Mouse (Mus musculus) cerebellum, adult 11 months (tissue): ENCODE results near the gene Ndufb8.

Experiments used
- DNase-seq: peaks from one replicate; pipeline ENCODE4 v3.0.0; 2022

Gene Ndufb8

GRCm38 (mm10) chr19:44554861-44555590, at the start of gene Ndufb8:
Gene Ndufb8, minus strand, starts transcription at chr19:44555440.
- DNase-seq, result peak; percentile 94

GRCm38 (mm10) chr19:44594180-44594579, 38.9 kb upstream of the Ndufb8 start:
- no peak for DNase-seq

GRCm38 (mm10) chr19:44591638-44592037, 36.4 kb upstream of the Ndufb8 start:
- no peak for DNase-seq

DNA sequence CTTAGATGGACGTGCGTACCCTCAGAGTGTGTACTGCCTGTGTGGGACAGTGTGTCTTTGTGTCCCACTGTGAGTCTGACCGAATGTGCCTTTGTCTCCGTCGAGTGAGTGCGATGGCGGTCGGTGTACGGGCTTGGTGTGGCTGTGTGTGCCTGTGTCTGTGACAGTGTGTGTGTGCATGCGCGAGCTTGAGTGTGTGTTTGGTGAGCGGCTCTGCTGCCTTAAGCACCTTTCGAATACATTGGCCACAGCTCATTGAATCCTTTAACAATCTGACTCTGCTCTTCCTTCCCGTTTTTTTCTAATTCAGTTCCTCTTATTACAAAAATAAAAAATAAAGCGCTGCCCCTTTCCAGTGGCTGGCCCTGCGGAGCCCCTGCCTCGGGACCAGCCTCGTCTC, 35.8 kb upstream of the Ndufb8 start:
- DNase-seq, result no peak

- DNase-seq, result no peak
Observed at GRCm38 (mm10) chr19:44589591-44590223, 34.5 kb upstream of the Ndufb8 start.

DNA sequence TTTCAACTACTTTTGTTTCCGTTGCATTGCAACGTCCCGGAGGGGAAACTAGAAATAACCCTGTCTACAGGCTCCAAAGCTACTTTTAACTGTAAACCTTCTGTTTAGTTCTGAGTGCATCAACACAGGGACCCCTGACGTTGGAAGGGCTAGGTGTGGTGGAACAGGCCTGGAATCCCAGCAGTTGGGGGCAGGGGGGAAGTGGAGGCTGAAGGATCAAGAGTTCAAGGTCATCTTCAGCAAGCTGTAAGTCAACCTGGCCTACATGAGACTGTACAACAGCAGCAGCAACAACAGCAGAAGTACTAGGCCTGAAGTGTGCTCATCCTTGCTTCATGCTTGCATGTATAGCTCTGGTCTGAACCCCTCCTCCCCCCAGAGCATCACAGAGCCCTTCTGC, 32.8 kb upstream of the Ndufb8 start:
- no peak for DNase-seq

DNA sequence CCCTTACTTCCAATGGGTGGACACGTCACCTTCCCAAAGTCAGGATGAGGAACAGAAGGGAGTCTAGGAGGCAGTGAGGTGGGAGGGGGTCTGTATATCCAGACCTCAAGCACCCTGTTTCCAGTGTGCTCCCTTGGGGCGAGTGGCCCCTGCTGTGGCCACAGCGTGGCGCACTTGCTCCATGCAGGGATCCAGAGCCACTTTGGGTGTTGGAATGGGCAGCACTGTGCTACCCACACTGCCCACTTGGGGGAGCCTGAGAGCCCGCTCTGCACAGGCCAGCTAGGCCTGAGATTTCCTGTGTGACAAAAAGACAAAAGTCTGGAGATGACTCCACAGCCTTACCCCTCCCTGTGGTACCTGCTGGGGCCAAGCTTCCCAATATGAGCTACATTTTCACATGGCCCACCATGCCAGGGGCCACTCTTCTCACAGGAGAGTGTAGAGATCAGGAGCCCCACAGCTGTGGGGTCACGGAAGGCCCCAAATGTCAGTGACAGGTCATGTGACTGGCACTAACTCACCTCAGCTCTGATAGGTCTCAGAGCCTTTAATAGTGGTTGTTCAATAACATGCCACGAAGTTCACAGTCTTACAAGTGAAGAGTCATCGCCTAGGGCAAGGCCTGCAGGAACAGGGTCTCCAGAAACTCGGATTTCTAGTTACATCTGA, 27.5 kb upstream of the Ndufb8 start:
- DNase-seq, result peak; percentile 81

- DNase-seq, result no peak
Observed at GRCm38 (mm10) chr19:44582103-44582502, 26.9 kb upstream of the Ndufb8 start.

- no peak for DNase-seq
Observed at GRCm38 (mm10) chr19:44578038-44578437, 22.8 kb upstream of the Ndufb8 start.

DNA sequence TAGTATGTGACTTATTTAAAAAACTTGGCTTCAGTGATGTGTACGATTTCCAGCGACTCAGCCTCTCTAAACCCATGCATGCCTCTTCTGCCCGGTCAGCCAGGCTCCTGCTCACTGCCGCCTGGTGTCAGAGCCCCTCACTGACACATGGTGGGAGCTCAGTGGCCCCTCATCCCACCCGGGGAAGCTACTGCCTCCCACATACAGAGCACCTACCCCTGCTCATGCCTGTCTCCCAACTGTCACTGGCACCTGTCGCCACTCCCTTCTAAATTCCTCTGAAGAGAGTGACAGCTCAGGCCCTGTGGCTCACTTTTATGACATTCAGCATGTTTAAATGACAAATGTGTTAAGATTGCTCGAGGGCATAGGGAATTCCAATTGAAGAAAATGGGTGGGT, 21.0 kb upstream of the Ndufb8 start:
- no peak for DNase-seq

DNA sequence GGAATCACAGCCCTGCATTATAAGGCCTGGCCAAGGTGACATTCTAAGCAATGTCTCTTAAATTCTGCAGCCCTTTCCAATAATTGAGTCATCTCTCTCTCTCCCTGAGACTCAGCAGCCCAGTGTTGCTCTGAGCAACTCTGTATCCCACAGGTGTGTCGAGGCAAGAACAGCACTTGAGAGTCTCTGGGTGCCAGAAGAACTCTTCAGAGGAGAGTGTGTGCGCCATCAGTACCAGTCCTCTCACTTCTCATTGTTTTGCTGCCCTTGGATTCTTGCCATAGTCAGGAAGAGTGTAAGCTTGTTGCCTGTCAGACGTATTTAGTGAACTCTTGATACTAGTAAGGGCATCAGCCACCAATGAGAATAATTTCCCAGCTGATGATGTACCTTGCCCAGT, 12.5 kb upstream of the Ndufb8 start:
- no peak for DNase-seq

DNA sequence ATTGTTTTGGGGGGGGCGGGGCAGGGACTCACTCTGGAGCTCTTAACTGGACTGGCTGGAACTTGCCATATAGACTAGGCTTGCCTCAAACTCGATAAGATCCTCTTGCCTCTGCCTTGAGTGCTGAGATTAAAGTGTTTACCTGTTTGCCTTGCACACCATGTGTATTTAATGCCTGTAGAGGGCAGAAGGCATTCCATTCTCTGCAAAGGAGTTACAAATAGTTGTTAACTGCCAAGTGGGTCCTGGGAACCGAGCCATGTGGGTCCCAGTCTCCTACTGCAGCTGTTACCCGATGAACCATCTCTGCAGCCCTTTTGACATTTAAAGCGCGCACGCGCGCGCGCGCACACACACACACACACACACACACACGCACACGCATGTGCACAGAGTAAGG, 8.8 kb upstream of the Ndufb8 start:
- DNase-seq, result no peak

GRCm38 (mm10) chr19:44562652-44563206, 7.5 kb upstream of the Ndufb8 start, which contains the start of gene Hif1an:
Gene Hif1an, plus strand, starts transcription at chr19:44562850.
- peak; percentile 94 for DNase-seq

DNA sequence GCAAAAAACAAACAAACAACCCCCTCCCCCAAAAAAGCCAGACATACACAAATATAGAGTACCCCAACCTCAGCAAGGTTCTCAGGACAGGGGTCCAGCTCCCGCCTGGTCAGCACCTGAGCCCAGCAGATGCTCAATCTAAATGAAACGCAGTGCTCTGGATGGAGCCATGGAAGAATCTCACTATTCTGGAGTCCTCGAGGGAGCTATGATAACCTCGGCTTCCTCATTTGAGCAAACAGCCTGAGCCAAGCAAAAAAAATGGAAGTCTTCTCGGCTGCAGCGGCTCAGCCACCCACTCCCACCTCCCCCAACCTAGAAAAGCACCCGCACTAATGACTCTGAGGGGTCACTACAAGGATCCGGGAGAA, 765 bp downstream of the Ndufb8 start:
- DNase-seq, result no peak

DNA sequence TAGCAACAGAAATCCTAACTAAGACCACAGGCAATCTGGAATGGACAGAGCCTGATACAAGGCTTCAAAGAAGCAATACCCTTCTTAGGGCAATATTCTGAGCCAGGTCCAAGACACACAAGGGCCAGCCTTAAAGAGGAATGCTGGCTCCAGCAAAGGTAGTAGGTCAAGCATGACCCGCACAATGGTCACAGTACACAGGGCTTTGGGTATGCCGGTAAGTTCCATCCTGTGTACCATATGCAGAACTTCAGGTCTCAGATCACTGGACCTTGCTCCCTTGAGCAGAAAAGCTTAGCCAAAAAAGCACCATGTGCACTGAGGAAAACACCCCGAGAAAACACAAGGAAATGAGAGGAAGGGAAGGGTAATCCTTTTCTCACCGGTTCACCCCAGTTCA, 2.0 kb downstream of the Ndufb8 start:
- DNase-seq, result no peak

DNA sequence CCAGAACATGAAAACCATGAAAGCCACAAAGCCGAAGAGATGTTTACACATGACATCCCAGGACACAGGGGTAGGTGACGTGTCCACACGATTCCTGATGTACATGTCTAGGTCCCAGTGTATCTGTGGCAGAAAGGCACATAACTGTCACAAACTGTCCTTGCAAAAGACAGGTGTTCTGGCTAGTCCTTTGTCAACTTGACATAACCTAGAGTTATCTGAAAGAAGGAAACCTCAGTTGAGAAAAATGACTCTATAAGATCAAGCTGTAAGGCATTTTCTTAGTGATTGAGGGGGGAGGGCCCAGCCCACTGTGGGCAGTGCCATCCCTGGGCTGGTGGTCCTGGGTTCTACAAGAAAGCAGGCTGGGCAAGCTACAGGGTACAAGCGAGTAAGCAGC, 2.5 kb downstream of the Ndufb8 start, which contains the start of gene Gm20538:
Gm20538 (minus strand) TSS at position 101 of the 400 bp plus-strand sequence.
- DNase-seq, result no peak

DNA sequence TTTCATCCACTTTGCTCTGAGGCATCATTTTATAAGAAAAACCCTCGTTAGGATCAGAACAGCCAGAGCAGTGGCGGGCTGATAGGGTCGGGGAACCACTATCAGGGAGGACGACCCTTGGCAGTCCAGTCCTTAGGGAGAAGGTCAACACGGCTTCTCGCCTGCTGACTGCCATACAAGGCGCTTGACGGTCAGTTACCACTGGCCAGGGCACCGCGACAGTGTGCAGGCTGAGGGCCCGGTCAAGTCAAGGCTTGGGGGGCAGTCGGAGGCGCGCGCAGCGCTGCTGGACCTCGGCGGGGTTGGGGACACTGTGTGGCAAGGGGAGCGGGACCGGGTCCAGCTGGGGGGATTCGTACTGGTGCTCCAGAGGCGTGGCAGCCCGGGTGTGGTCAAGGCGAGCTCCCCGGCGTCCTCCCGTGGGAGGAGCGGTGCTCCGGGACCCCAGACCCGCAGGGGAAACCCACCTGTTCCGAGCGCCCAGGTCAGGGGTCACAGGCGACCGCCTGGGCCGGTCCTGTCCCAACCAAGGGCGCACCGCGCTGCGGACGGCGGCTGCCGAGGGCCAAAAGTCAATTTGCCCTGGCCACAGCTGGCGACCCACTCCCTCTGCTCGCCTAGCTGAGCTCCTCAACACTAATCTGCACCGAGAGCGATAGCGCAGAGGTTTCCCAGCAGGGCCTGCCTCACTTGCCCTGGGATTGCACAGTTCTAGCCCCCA, 9.8 kb downstream of the Ndufb8 start, which contains the start of gene Sec31b:
Sec31b (minus strand) TSS at position 544 of the 721 bp plus-strand sequence.
- peak; percentile 30 for DNase-seq

DNA sequence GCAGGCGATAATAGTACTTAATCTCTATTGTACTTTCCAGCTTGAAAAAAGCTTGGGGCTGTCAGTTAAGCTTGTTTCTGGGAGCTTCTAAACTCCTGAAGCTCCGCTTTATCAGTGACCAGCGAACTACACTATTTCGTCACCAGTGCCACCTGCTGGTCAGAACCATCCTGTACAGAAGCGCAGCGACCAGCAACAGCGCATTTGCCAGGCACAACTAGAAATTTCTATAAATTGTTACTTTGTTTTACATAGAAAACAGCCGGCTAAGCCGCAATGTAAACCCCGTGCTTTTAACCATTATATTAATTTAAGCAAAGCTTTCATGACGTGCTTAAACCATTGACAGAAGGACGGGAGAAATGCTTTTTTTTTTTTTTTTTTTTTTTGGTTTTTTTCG, 10.5 kb downstream of the Ndufb8 start:
- peak; percentile 53 for DNase-seq

- no peak for DNase-seq
Observed at GRCm38 (mm10) chr19:44544372-44544771, 10.9 kb downstream of the Ndufb8 start.

GRCm38 (mm10) chr19:44542694-44543178, 12.5 kb downstream of the Ndufb8 start:
- DNase-seq, result no peak

GRCm38 (mm10) chr19:44537416-44537815, 17.8 kb downstream of the Ndufb8 start:
- no peak for DNase-seq

GRCm38 (mm10) chr19:44535376-44535775, 19.9 kb downstream of the Ndufb8 start:
- no peak for DNase-seq

- DNase-seq, result no peak
Observed at GRCm38 (mm10) chr19:44530018-44530417, 25.2 kb downstream of the Ndufb8 start.
